Mouse (Mus musculus) kidney, embryonic 14.5 days (tissue): Measurements from ENCODE around the gene Dus2. TPM values are rescaled to one million over a fixed set of nuclear protein-coding genes. Genes with fewer than 3 reads are reported as not detected.

ENCODE experiments used
- ATAC-seq: fragments of 200-750 bp; cut with Nextera tagmentation; 2 replicates; pipeline ENCODE4 v1.8.0; 2017; ENCODE audit warnings: moderate number of reproducible peaks, mild to moderate bottlenecking, moderate TSS enrichment, moderate library complexity; ENCODE audit not compliant: low FRiP score, low TSS enrichment
- H3K27ac ChIP-seq: fragments of 300-500 bp; sonication (generic); 2 replicates; pipeline ENCODE4 v1.5.1; 2014; ENCODE audit warnings: low read depth, mild to moderate bottlenecking, low read length, moderate library complexity, mixed read lengths
- H3K27me3 ChIP-seq: fragments of 300-500 bp; sonication (generic); 2 replicates; pipeline ENCODE4 v1.6.1; 2014; ENCODE audit warnings: mild to moderate bottlenecking, low read length; ENCODE audit not compliant: control insufficient read depth, insufficient read depth
- H3K36me3 ChIP-seq: fragments of 300-500 bp; sonication (generic); 2 replicates; pipeline ENCODE4 v1.6.1; 2014; ENCODE audit warnings: low read length, mixed read lengths; ENCODE audit not compliant: control insufficient read depth, insufficient read depth
- H3K4me1 ChIP-seq: fragments of 300-500 bp; sonication (generic); 2 replicates; pipeline ENCODE4 v1.6.1; 2014; ENCODE audit warnings: low read length, mixed read lengths; ENCODE audit not compliant: control insufficient read depth, insufficient read depth
- H3K4me2 ChIP-seq: fragments of 300-500 bp; sonication (generic); replicated peaks from 2 replicates; pipeline ENCODE4 v1.6.1; 2014; ENCODE audit warnings: low read depth, mild to moderate bottlenecking, low read length
- H3K4me3 ChIP-seq: fragments of 300-500 bp; sonication (generic); 2 replicates; pipeline ENCODE4 v1.5.1; 2014; ENCODE audit warnings: mild to moderate bottlenecking, low read length
- H3K9ac ChIP-seq: fragments of 300-500 bp; sonication (generic); 2 replicates; pipeline ENCODE4 v1.6.1; 2014; ENCODE audit warnings: low read depth, mild to moderate bottlenecking, low read length, moderate library complexity
- H3K9me3 ChIP-seq: fragments of 300-500 bp; sonication (generic); 2 replicates; pipeline ENCODE4 v1.6.1; 2016; ENCODE audit warnings: low read length; ENCODE audit not compliant: control insufficient read depth
- WGBS: fragments of 180-500 bp; shearing (Covaris S2); extraction: QIAGEN DNeasy Blood & Tissue Kit; methylation state at CpG from one replicate; pipeline ENCODE4 v1.1.7; 2014; 5-methylcytosine and 5-hydroxymethylcytosine counted together
- polyA plus RNA-seq: library from polyadenylated mRNA; unstranded; fragments of >200 nt; fragmentation: Nextera tagmentation; extraction: Ambion mirVana; gene quantifications from 2 replicates; pipeline ENCODE4 v1.2.1, GENCODE M21; 2014

The Dus2 gene
- polyA plus RNA-seq, 1 experiment from 2014 or later: 19.9 TPM

GRCm38 (mm10) chr8:106044151-106044550, 53.0 kb downstream of the Dus2 start:
- Histone ChIP-seq H3K27ac (no peak overlapping the region), H3K4me3 (no peak overlapping the region), H3K4me1 (no peaks in the 10 kb centered on the region), H3K9me3 (no peaks in the 10 kb centered on the region), H3K9ac (no peak overlapping the region), H3K27me3 (no peaks in the 10 kb centered on the region), H3K4me2 (no peak overlapping the region), H3K36me3 (peaks cover 5% of the 10 kb centered on the region; the same call in 1 of the 2 replicates)
- ATAC-seq: peak; percentile 64
- WGBS: 48% methylated on average over 3 of the region's 3 CpGs

- Histone ChIP-seq H3K9ac (no peak overlapping the region), H3K27ac (no peak overlapping the region), H3K9me3 (no peaks in the 10 kb centered on the region), H3K4me2 (no peak overlapping the region), H3K4me1 (no peaks in the 10 kb centered on the region), H3K4me3 (no peak overlapping the region), H3K36me3 (peaks cover 8% of the 10 kb centered on the region), H3K27me3 (no peaks in the 10 kb centered on the region)
- 93% methylated on average over 11 of the region's 11 CpGs for WGBS
- no peak for ATAC-seq
These were observed 55.9 kb downstream of the Dus2 start for GRCm38 (mm10) chr8:106046872-106047559.

- Histone ChIP-seq H3K27me3 (no peaks in the 10 kb centered on the region), H3K9ac (no peak overlapping the region), H3K27ac (no peak overlapping the region), H3K4me3 (no peak overlapping the region), H3K4me1 (no peaks in the 10 kb centered on the region), H3K36me3 (peaks cover 8% of the 10 kb centered on the region), H3K9me3 (no peaks in the 10 kb centered on the region), H3K4me2 (no peak overlapping the region)
- ATAC-seq: no peak
- WGBS: 86% methylated on average over 5 of the region's 5 CpGs
These were observed 56.9 kb downstream of the Dus2 start for GRCm38 (mm10) chr8:106047854-106048630.

- H3K4me1 ChIP-seq: no peaks in the 10 kb centered on the region
- 84% methylated on average over 6 of the region's 6 CpGs for WGBS
- H3K36me3 ChIP-seq: peaks cover 22% of the 10 kb centered on the region
- H3K4me3 ChIP-seq: no peak overlapping the region
- no peaks in the 10 kb centered on the region for H3K9me3 ChIP-seq
- H3K27me3 ChIP-seq: no peaks in the 10 kb centered on the region
- no peak for ATAC-seq
- H3K9ac ChIP-seq: no peak overlapping the region
- H3K4me2 ChIP-seq: no peak overlapping the region
- H3K27ac ChIP-seq: no peak overlapping the region
These were observed 58.7 kb downstream of the Dus2 start for GRCm38 (mm10) chr8:106049840-106050239.

- no peaks in the 10 kb centered on the region for H3K27me3 ChIP-seq
- no peak overlapping the region for H3K4me3 ChIP-seq
- H3K4me2 ChIP-seq: no peak overlapping the region
- H3K9me3 ChIP-seq: no peaks in the 10 kb centered on the region
- H3K36me3 ChIP-seq: peaks cover 22% of the 10 kb centered on the region
- 80% methylated on average over 3 of the region's 3 CpGs for WGBS
- no peak overlapping the region for H3K27ac ChIP-seq
- no peak overlapping the region for H3K9ac ChIP-seq
- no peak for ATAC-seq
- H3K4me1 ChIP-seq: no peaks in the 10 kb centered on the region
These were observed 59.9 kb downstream of the Dus2 start for GRCm38 (mm10) chr8:106051068-106051467.

- no peak for ATAC-seq
- whole genome bisulfite sequencing: 87% methylated on average over 9 of the region's 9 CpGs
- H3K27ac ChIP-seq: no peak overlapping the region
- peaks cover 22% of the 10 kb centered on the region for H3K36me3 ChIP-seq
- no peaks in the 10 kb centered on the region for H3K27me3 ChIP-seq
- no peak overlapping the region for H3K4me2 ChIP-seq
- H3K4me3 ChIP-seq: no peak overlapping the region
- no peaks in the 10 kb centered on the region for H3K4me1 ChIP-seq
- no peak overlapping the region for H3K9ac ChIP-seq
- H3K9me3 ChIP-seq: no peaks in the 10 kb centered on the region
These were observed 61.5 kb downstream of the Dus2 start for GRCm38 (mm10) chr8:106052510-106053089.

- Histone ChIP-seq H3K9me3 (no peaks in the 10 kb centered on the region), H3K9ac (no peak overlapping the region), H3K27me3 (no peaks in the 10 kb centered on the region), H3K4me3 (no peak overlapping the region), H3K27ac (no peak overlapping the region), H3K4me2 (no peak overlapping the region), H3K36me3 (peaks cover 22% of the 10 kb centered on the region), H3K4me1 (peaks cover 7% of the 10 kb centered on the region)
- ATAC-seq: no peak
- WGBS: 24% methylated on average over 6 of the region's 6 CpGs
These were observed 63.2 kb downstream of the Dus2 start for GRCm38 (mm10) chr8:106054190-106054811.

GRCm38 (mm10) chr8:106055038-106055437, 63.9 kb downstream of the Dus2 start:
- Histone ChIP-seq H3K27me3 (no peaks in the 10 kb centered on the region), H3K27ac (no peak overlapping the region), H3K4me1 (peaks cover 7% of the 10 kb centered on the region), H3K36me3 (peaks cover 22% of the 10 kb centered on the region), H3K9me3 (no peaks in the 10 kb centered on the region), H3K4me3 (no peak overlapping the region), H3K4me2 (no peak overlapping the region), H3K9ac (no peak overlapping the region)
- no peak for ATAC-seq
- WGBS: 58% methylated on average over 3 of the region's 3 CpGs
